Mouse (Mus musculus) stomach, postnatal 0 days (tissue): ENCODE measurements around the gene Abhd5. TPM values are rescaled to one million over a fixed set of nuclear protein-coding genes. Genes with fewer than 3 reads are reported as not detected.

Experiments
- ATAC-seq: fragments of 200-750 bp; cut with Nextera tagmentation; 2 replicates; pipeline ENCODE4 v1.8.0; 2017; ENCODE audit not compliant: low FRiP score, low TSS enrichment
- DNase-seq: peaks from one replicate; pipeline ENCODE4 v3.0.0-alpha.2; 2016; ENCODE audit warnings: low spot score
- H3K27ac ChIP-seq: fragments of 300-500 bp; sonication (generic); replicated peaks from 2 replicates; pipeline ENCODE4 v1.5.1; 2014; ENCODE audit warnings: mild to moderate bottlenecking, control low read depth
- H3K27me3 ChIP-seq: fragments of 300-500 bp; sonication (generic); 2 replicates; pipeline ENCODE4 v1.6.1; 2014; ENCODE audit warnings: low read length; ENCODE audit not compliant: control insufficient read depth, insufficient read depth
- H3K36me3 ChIP-seq: fragments of 300-500 bp; sonication (generic); 2 replicates; pipeline ENCODE4 v1.6.1; 2014; ENCODE audit warnings: low read length, mixed read lengths; ENCODE audit not compliant: control insufficient read depth, insufficient read depth
- H3K4me1 ChIP-seq: fragments of 300-500 bp; sonication (generic); replicated peaks from 2 replicates; pipeline ENCODE4 v1.6.1; 2014; ENCODE audit warnings: antibody characterized with exemption; ENCODE audit not compliant: control insufficient read depth, insufficient read depth
- H3K4me2 ChIP-seq: fragments of 300-500 bp; sonication (generic); replicated peaks from 2 replicates; pipeline ENCODE4 v1.6.1; 2014; ENCODE audit warnings: low read depth, mild to moderate bottlenecking, control low read depth, moderate library complexity
- H3K4me3 ChIP-seq: fragments of 300-500 bp; sonication (generic); 2 replicates; pipeline ENCODE4 v1.5.1; 2014; ENCODE audit warnings: low read depth, low read length, control low read depth
- H3K9ac ChIP-seq: fragments of 300-500 bp; sonication (generic); 2 replicates; pipeline ENCODE4 v1.6.1; 2014; ENCODE audit warnings: mild to moderate bottlenecking, low read length, control low read depth, mixed read lengths
- H3K9me3 ChIP-seq: fragments of 300-500 bp; sonication (generic); 2 replicates; pipeline ENCODE4 v1.6.1; 2016; ENCODE audit warnings: low read length; ENCODE audit not compliant: control insufficient read depth
- CTCF ChIP-seq: IDR thresholded peaks from 2 replicates; pipeline ENCODE4 v1.5.1; 2016; ENCODE audit warnings: antibody characterized with exemption, low read depth, mild to moderate bottlenecking, moderate library complexity
- EP300 ChIP-seq: optimal IDR thresholded peaks from 2 replicates; pipeline ENCODE3; 2016; ENCODE audit warnings: antibody characterized with exemption
- WGBS: fragments of 180-500 bp; shearing (Covaris S2); extraction: QIAGEN DNeasy Blood & Tissue Kit; methylation state at CpG from one replicate; pipeline ENCODE4 v1.1.7; 2014; 5-methylcytosine and 5-hydroxymethylcytosine counted together
- polyA plus RNA-seq: library from polyadenylated mRNA; unstranded; fragments of >200 nt; fragmentation: Nextera tagmentation; extraction: Ambion mirVana; gene quantifications from 2 replicates; pipeline ENCODE4 v1.2.1, GENCODE M21; 2015

Gene Abhd5
- polyA plus RNA-seq, 1 experiment from 2014 or later = 39.4 TPM

- H3K27ac ChIP-seq = no peak overlapping the region
- no peaks in the 10 kb centered on the region for H3K4me1 ChIP-seq
- no peaks in the 10 kb centered on the region for H3K27me3 ChIP-seq
- no peak overlapping the region for H3K9ac ChIP-seq
- H3K9me3 ChIP-seq = no peaks in the 10 kb centered on the region
- no peak overlapping the region for H3K4me3 ChIP-seq
- no peaks in the 10 kb centered on the region for H3K36me3 ChIP-seq
- DNase-seq = no peak
- 42% methylated on average over 5 of the region's 5 CpGs for whole genome bisulfite sequencing
- no peak overlapping the region for H3K4me2 ChIP-seq
- no peak for TF ChIP-seq EP300
- no peak for TF ChIP-seq CTCF
- ATAC-seq = no peak
Observed at GRCm38 (mm10) chr9:122339972-122340371, 11.4 kb upstream of the Abhd5 start.

GRCm38 (mm10) chr9:122343399-122343798, 8.0 kb upstream of the Abhd5 start:
- TF ChIP-seq CTCF (no peak), EP300 (no peak)
- Histone ChIP-seq H3K27ac (no peak overlapping the region), H3K36me3 (no peaks in the 10 kb centered on the region), H3K9ac (no peak overlapping the region), H3K9me3 (no peaks in the 10 kb centered on the region), H3K4me2 (no peak overlapping the region), H3K4me3 (no peak overlapping the region), H3K4me1 (no peaks in the 10 kb centered on the region), H3K27me3 (no peaks in the 10 kb centered on the region)
- WGBS = 81% methylated on average over 7 of the region's 7 CpGs
- DNase-seq (no peak), ATAC-seq (no peak)

- no peaks in the 10 kb centered on the region for H3K36me3 ChIP-seq
- no peaks in the 10 kb centered on the region for H3K4me1 ChIP-seq
- no peak overlapping the region for H3K27ac ChIP-seq
- DNase-seq (no peak), ATAC-seq (no peak)
- no peaks in the 10 kb centered on the region for H3K9me3 ChIP-seq
- WGBS = 80% methylated on average over 8 of the region's 8 CpGs
- no peak overlapping the region for H3K9ac ChIP-seq
- no peaks in the 10 kb centered on the region for H3K27me3 ChIP-seq
- H3K4me2 ChIP-seq = no peak overlapping the region
- H3K4me3 ChIP-seq = no peak overlapping the region
- no peak for TF ChIP-seq EP300
- TF ChIP-seq CTCF = no peak
Observed at GRCm38 (mm10) chr9:122344560-122344959, 6.8 kb upstream of the Abhd5 start.

- ATAC-seq (no peak), DNase-seq (no peak)
- Histone ChIP-seq H3K9me3 (no peaks in the 10 kb centered on the region), H3K27ac (no peak overlapping the region), H3K36me3 (no peaks in the 10 kb centered on the region), H3K4me2 (no peak overlapping the region), H3K27me3 (no peaks in the 10 kb centered on the region), H3K4me1 (no peaks in the 10 kb centered on the region), H3K4me3 (no peak overlapping the region), H3K9ac (no peak overlapping the region)
- TF ChIP-seq EP300 = no peak
- no peak for TF ChIP-seq CTCF
- WGBS = 69% methylated on average over 3 of the region's 3 CpGs
Observed at GRCm38 (mm10) chr9:122345291-122345690, 6.1 kb upstream of the Abhd5 start.

GRCm38 (mm10) chr9:122346059-122346458, 5.3 kb upstream of the Abhd5 start:
- 79% methylated on average over 5 of the region's 5 CpGs for WGBS
- Histone ChIP-seq H3K4me3 (no peak overlapping the region), H3K9me3 (no peaks in the 10 kb centered on the region), H3K4me1 (no peaks in the 10 kb centered on the region), H3K4me2 (no peak overlapping the region), H3K9ac (no peak overlapping the region), H3K27ac (no peak overlapping the region), H3K27me3 (no peaks in the 10 kb centered on the region), H3K36me3 (no peaks in the 10 kb centered on the region)
- no peak for ATAC-seq
- no peak for TF ChIP-seq CTCF
- no peak for TF ChIP-seq EP300
- no peak for DNase-seq

GRCm38 (mm10) chr9:122347882-122348281, 3.5 kb upstream of the Abhd5 start:
- Histone ChIP-seq H3K4me3 (no peak overlapping the region), H3K4me2 (no peak overlapping the region), H3K27me3 (no peaks in the 10 kb centered on the region), H3K36me3 (no peaks in the 10 kb centered on the region), H3K4me1 (no peaks in the 10 kb centered on the region), H3K27ac (no peak overlapping the region), H3K9ac (no peak overlapping the region), H3K9me3 (no peaks in the 10 kb centered on the region)
- no peak for DNase-seq
- TF ChIP-seq CTCF = no peak
- no peak for TF ChIP-seq EP300
- WGBS = 81% methylated on average over 1 of the region's 1 CpGs
- no peak for ATAC-seq

DNA sequence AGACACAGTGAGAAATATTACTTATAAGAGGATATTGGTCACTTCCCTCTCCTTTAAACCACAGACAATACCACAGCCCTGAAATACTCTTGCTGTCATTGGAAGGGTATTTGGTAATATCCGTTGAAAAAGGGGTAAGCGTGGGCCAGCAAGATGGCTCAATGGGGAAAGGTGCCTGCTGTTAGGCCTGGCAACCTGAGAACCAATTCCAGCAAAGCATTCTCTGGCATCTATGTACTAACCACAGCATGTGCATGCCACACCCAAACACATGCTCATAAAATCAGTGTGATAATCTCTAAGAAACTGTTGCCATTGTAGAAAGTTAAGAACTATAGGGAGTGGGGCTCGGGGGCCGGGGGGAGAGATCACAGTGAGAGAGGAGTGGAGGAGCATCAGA, 2.1 kb upstream of the Abhd5 start:
- Histone ChIP-seq H3K9ac (no peak overlapping the region), H3K27ac (no peak overlapping the region), H3K4me2 (no peak overlapping the region), H3K27me3 (no peaks in the 10 kb centered on the region), H3K4me3 (no peak overlapping the region), H3K4me1 (no peaks in the 10 kb centered on the region), H3K9me3 (no peaks in the 10 kb centered on the region), H3K36me3 (no peaks in the 10 kb centered on the region)
- ATAC-seq = no peak
- WGBS = 89% methylated on average over 4 of the region's 4 CpGs
- TF ChIP-seq CTCF = no peak
- TF ChIP-seq EP300 = no peak
- no peak for DNase-seq
